Mouse (Mus musculus) liver, embryonic 14 days (tissue): ENCODE data around the gene Pomgnt2. TPM values are rescaled to one million over a fixed set of nuclear protein-coding genes. Genes with fewer than 3 reads are reported as not detected.

Experiments used
- polyA plus RNA-seq: library from polyadenylated mRNA; depleted of rRNA; stranded (reverse); fragments of >200 nt; gene quantifications from 2 replicates; pipeline ENCODE4 v1.2.3, GENCODE M21; 2012; rRNA removed

Gene Pomgnt2
- polyA plus RNA-seq = 1.8 and 2.1 TPM in 2 replicates

GRCm38 (mm10) chr9:121997010-121997409 lies at the start of gene Pomgnt2:
Gene Pomgnt2, minus strand, starts transcription at chr9:121997110.

GRCm38 (mm10) chr9:121950418-121951113 lies 46.3 kb downstream of the Pomgnt2 start, which contains the start of gene Fam198a:
Gene Fam198a, plus strand, starts transcription at chr9:121950988.

Other genes starting within 250 kb of the Pomgnt2 start
- gene Zfp651, start 237.8 kb downstream of the Pomgnt2 start, polyA plus RNA-seq = 1.9 TPM in 2 replicates
- 0.19 TPM in 1 of 2 replicates, not detected in the other for gene Klhl40, start 219.5 kb downstream of the Pomgnt2 start, polyA plus RNA-seq
- 0.01 and 0.07 TPM in 2 replicates for gene Hhatl, start 204.6 kb downstream of the Pomgnt2 start, polyA plus RNA-seq
- not detected in 2 replicates for gene Ccdc13, start 157.6 kb downstream of the Pomgnt2 start, polyA plus RNA-seq
- 24.5 and 25.4 TPM in 2 replicates for gene Higd1a, start 138.7 kb downstream of the Pomgnt2 start, polyA plus RNA-seq
- 0.15 and 0.26 TPM in 2 replicates for gene Ackr2, start 98.8 kb downstream of the Pomgnt2 start, polyA plus RNA-seq
- 0.49 and 0.73 TPM in 2 replicates for gene Cyp8b1, start 80.8 kb downstream of the Pomgnt2 start, polyA plus RNA-seq
- 0.10 and 0.12 TPM in 2 replicates for gene Fam198a, start 46.1 kb downstream of the Pomgnt2 start, polyA plus RNA-seq
- 10.7 and 12.8 TPM in 2 replicates for gene Snrk, start 120.2 kb upstream of the Pomgnt2 start, polyA plus RNA-seq